Mouse (Mus musculus) mouse trophoblast stem cell (cell line): Measurements from ENCODE around the gene Ksr2.

Experiments used
- in situ Hi-C, 2 experiments: fragments of 300-500 bp; cut with MseI, MboI; formaldehyde crosslinking; loops; 2 replicates in 1 of 2; 3 replicates in 1 of 2; pipeline ENCODE4 v1.15.1; 2025

Gene Ksr2

DNA sequence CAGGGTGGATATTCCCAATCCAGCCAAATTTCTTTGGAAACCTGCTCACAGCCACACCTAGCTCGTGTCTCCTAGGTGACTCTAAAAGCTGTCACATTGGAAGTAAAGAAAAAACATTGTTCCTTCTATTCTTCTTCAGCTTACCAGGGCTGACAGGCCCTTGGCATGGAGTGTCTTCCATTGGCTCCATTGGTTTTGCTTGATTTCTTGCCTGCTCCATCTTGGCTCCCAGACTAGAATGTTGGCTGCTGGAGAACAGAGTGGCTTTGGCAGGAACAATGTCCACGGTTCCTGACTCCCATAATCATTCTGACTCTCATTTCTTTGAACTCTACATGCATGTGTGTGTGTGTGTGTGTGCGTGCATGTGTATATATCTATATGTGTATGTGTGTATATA, 183.0 kb downstream of the Ksr2 start:
- in situ Hi-C loops: no loop called here

DNA sequence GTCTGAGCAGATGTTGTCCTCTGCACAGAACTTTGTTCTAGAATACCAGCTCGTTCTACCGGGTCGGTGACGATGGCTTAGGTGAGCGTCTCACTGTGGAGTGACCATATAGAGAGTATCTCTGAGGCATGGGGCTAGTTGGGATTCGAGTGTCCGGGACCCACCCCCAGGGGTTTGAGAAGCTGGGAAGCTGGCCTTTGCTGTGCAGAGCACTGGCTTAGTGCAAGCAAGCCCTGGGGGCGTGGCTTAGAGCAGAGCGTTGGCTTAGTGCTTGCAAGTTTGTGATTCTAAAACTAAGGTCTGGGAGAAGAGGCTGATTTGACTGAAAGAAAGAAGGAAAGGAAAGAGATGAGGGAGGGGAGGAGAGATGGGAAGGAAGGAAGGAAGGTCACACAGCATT, 188.2 kb downstream of the Ksr2 start:
- in situ Hi-C loops: loop anchor here in 1 of 2 experiments (25.0 kb wide), 1 partner anchor 235 kb away; no protein-coding TSS in a partner anchor

DNA sequence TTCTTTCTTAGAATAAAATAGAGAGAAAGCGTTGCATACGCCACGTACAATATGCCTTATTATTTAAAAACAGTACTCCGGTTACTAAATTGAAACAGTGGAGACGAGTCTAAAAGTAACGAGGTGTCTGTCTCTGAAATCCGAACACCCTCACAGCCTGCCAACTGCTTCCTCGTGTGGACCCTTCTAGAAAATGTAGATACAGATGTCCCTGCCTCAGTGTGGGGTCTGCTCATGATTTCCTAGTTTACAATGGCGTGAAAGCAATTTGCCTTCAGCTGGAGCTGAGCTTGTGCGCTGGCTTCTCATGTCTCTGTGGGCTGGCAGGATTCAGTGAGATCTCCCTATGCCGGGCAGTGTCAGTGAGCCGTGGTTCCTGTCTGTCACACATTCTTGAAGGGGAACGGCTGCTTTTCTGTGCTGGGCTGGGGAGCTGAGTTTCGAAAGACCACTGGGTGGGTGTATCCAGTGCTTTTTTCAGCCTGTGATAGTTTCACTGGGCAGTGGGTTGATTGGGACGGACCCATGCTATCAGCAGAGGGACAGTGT, 194.0 kb downstream of the Ksr2 start:
- in situ Hi-C loops: loop anchor here in 1 of 2 experiments (25.0 kb wide), 1 partner anchor 229 kb away; no protein-coding TSS in a partner anchor

- in situ Hi-C loops: loop anchor here (10.0 to 25.0 kb wide), 2 partner anchors 220 to 223 kb away; no protein-coding TSS in a partner anchor
Observed at GRCm38 (mm10) chr5:117614331-117615024, 200.7 kb downstream of the Ksr2 start.

- in situ Hi-C loops: loop anchor here in 1 of 2 experiments (25.0 kb wide), 1 partner anchor 217 kb away; no protein-coding TSS in a partner anchor
Observed at GRCm38 (mm10) chr5:117620292-117620691, 206.5 kb downstream of the Ksr2 start.

DNA sequence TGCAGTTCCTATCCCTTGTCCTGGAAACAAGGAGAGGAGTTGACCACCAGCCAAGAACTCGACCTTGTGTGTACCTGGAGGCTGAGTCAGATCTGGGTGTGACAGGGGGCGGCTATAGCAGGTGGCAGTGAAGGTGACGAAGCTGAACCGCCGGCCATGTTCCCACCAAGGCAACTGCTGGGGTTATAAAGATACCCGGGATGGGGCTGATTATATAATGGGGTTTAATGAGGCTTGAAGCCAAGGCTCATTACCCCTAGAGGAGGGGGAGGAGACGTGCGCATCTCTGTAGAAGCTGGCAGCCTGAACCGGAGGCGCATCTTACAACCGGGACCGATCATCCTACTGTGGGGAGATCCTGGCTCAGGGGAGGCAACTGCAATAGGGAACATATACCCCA, 208.4 kb downstream of the Ksr2 start:
- in situ Hi-C loops: loop anchor here in 1 of 2 experiments (25.0 kb wide), 1 partner anchor 215 kb away; no protein-coding TSS in a partner anchor

GRCm38 (mm10) chr5:117623206-117623605, 209.4 kb downstream of the Ksr2 start:
- in situ Hi-C loops: loop anchor here in 1 of 2 experiments (25.0 kb wide), 1 partner anchor 214 kb away; no protein-coding TSS in a partner anchor

- in situ Hi-C loops: no loop called here
Observed at GRCm38 (mm10) chr5:117626907-117627306, 213.1 kb downstream of the Ksr2 start.

DNA sequence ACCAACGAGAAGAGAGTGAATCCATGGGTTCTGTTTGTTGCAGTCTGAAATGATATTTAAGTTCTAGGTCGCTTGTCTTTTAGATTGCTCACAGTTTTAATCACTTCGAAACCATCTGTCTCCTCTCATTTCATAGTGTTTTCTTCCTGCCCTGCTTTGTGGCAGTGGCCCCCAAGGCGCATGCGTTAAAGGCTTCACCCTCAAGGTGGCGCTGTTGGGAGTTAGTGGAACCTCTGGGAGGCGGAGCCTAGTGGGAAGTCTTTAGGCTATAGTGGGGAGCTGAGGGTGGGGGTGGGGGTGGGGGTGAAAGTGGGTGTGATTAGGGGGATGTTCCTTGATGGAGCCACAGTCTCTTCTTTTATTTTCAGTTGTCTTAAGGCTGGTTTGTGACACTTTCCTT, 214.6 kb downstream of the Ksr2 start:
- in situ Hi-C loops: no loop called here

DNA sequence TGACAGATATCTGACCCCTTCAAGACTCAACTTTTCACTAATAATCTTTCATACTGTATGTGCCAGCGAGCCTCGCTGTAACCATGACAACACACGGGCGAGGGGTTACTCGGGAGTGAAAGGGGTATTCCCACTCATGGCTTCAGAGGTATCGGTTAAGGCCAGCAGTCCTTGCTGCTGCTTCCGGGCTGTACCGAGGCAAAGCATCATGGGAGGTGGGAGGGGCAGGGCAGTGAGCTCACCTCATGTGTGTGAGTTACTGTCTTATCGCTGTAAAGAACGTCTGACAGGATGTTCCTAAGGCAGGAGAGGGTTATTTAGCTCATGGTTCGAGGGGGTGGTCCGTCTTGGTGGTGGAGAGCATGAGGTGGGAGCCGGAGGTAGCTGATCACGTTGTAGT, 215.8 kb downstream of the Ksr2 start:
- in situ Hi-C loops: no loop called here

- in situ Hi-C loops: no loop called here
Observed at GRCm38 (mm10) chr5:117635211-117635610, 221.4 kb downstream of the Ksr2 start.

DNA sequence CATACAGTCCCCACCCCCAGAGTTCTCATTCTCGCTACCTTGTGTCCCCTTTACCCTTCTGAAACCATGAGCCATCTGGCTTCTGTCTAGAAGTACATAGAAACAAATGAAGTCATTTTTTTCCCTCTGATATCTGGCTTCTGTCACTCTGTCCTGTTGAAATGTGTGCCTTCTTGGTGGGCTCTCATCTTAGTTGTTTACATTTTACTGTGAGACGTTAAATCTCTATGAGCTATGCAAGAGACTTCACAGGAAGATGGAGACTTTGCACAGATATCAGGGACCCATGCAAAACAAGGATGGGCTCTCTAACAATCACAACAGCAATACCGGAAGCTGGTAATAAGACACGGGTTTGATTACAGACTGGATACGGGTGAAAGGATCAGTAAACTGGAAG, 222.0 kb downstream of the Ksr2 start:
- in situ Hi-C loops: no loop called here

- in situ Hi-C loops: no loop called here
Observed at GRCm38 (mm10) chr5:117641585-117641984, 227.8 kb downstream of the Ksr2 start.

- in situ Hi-C loops: no loop called here
Observed at GRCm38 (mm10) chr5:117651238-117651886, 237.6 kb downstream of the Ksr2 start.

DNA sequence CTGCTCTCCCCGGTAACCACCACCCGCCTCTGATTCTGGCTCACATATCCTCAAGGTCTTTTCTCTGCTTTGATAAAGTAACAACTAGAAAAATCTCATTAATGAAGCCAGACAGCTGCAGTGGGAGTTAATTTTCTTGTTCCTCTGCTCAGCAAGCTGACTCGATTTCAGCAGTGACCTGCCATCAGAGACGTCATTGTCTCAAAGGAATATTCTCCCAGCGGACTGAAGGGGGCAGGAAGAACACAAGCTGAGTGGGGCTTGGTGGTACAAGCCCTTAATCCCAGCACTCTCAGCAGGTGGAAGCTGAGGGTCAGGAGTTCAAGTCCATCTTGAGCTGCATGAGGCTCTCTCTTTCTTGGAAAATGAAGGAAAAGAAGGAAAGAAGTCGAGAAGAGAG, 244.8 kb downstream of the Ksr2 start:
- in situ Hi-C loops: no loop called here

- in situ Hi-C loops: no loop called here
Observed at GRCm38 (mm10) chr5:117659596-117659995, 245.8 kb downstream of the Ksr2 start.

DNA sequence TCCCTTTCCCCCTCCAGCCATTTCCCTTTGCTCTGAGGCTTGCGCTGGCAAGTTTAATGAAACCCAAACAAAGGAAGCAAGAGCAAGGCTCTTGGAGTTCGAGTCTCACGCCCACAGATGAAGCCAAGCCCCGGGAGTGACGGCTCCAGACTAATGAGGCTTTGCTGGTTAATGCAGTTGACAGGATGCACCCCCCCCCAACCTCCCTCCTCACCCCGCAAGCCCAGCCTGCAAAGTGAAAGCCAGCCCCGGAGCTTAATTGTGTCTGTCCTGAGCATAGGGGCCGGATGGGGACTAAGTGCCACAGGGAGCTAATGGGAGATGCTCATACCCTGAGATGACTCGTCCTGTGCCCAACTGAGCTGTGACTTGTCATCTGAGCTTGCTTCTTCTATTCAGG, 251.4 kb downstream of the Ksr2 start:
- in situ Hi-C loops: no loop called here

- in situ Hi-C loops: no loop called here
Observed at GRCm38 (mm10) chr5:117667314-117667713, 253.5 kb downstream of the Ksr2 start.

- in situ Hi-C loops: no loop called here
Observed at GRCm38 (mm10) chr5:117669265-117669664, 255.5 kb downstream of the Ksr2 start.

- in situ Hi-C loops: no loop called here
Observed at GRCm38 (mm10) chr5:117669843-117670242, 256.0 kb downstream of the Ksr2 start.

DNA sequence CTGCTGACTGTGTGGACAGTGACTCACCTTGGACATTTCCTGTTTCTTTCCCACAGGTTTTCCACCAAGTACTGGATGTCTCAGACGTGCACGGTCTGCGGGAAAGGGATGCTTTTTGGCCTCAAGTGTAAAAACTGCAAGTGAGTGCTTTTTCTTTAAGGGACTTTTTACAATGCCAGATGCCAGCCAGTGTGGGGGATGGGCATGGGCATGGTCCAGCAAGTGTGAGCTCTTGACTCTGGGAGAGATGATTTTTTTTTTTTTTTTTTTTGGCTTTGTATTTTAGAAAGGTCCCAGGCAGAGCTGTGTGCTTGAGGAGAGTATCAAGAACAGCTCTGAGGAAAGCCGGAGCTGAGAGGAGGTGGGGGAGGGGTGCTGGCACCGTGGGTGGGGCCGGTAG, 257.6 kb downstream of the Ksr2 start:
- in situ Hi-C loops: no loop called here

DNA sequence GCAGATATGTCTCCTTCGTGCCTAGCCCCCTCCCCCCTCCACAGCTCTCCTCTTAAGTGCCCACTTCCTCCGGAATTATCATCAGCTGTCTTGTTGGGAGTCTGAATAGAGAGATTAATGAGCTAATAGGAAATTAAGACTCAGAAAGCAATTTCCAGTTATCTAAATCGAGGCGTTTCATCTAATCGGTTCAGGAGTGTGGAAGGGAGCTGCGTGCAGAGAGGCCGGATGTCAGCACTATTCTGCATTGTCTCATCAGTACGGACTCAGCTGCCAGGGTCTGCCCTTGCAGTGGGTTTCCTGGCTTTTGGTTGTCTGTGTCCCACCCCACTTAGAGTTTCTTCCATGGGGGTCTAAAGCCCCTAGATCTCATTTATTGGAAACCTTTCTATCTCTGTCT, 262.0 kb downstream of the Ksr2 start:
- in situ Hi-C loops: no loop called here

- in situ Hi-C loops: no loop called here
Observed at GRCm38 (mm10) chr5:117677231-117677630, 263.4 kb downstream of the Ksr2 start.
